Mouse (Mus musculus) MEL (cell line): ENCODE data around the gene Itpr3.

ENCODE experiments used
- BHLHE40 ChIP-seq: IDR thresholded peaks from 2 replicates; pipeline ENCODE4 v1.6.1; 2012; ENCODE audit warnings: low read depth, mild to moderate bottlenecking, inconsistent platforms, low read length, improper control_type of control experiment, borderline replicate concordance
- CTCF ChIP-seq, 3 experiments: IDR thresholded peaks in 2 of 3; conservative IDR thresholded peaks in 1 of 3; 2 replicates each; pipeline ENCODE4 v1.5.1; 2011 to 2012; ENCODE audit warnings: low read length in 3 of 3, low read depth in 2 of 3, mild to moderate bottlenecking in 2 of 3, improper control_type of control experiment in 1 of 3, inconsistent platforms in 1 of 3, mixed read lengths in 1 of 3, moderate library complexity in 1 of 3; ENCODE audit not compliant: control insufficient read depth in 1 of 3, insufficient read depth in 1 of 3, poor library complexity in 1 of 3, severe bottlenecking in 1 of 3
- E2F4 ChIP-seq: IDR thresholded peaks from 2 replicates; pipeline ENCODE4 v1.6.1; 2011; ENCODE audit warnings: low read depth, low read length, improper control_type of control experiment, borderline replicate concordance
- ETS1 ChIP-seq: IDR thresholded peaks from 2 replicates; pipeline ENCODE4 v1.6.1; 2012; ENCODE audit warnings: low read depth, mild to moderate bottlenecking, inconsistent platforms, low read length, improper control_type of control experiment, moderate library complexity
- JUND ChIP-seq: IDR thresholded peaks from 2 replicates; pipeline ENCODE4 v1.6.1; 2011; ENCODE audit warnings: low read depth, mild to moderate bottlenecking, improper control_type of control experiment, low read length
- MAX ChIP-seq: IDR thresholded peaks from 2 replicates; pipeline ENCODE4 v1.6.1; 2011; ENCODE audit warnings: low read length, improper control_type of control experiment
- MEF2A ChIP-seq: IDR thresholded peaks from 2 replicates; pipeline ENCODE4 v1.6.1; 2014; ENCODE audit warnings: low read depth, mild to moderate bottlenecking, inconsistent platforms, low read length, improper control_type of control experiment; ENCODE audit not compliant: poor library complexity, insufficient replicate concordance, severe bottlenecking; ENCODE audit errors: extremely low read depth
- POLR2A ChIP-seq, 2 experiments: IDR thresholded peaks; 2 replicates each; pipeline ENCODE4 v1.6.1; 2011 to 2012; ENCODE audit warnings: low read length in 2 of 2, mild to moderate bottlenecking in 2 of 2, control low read depth in 1 of 2, improper control_type of control experiment in 1 of 2, low read depth in 1 of 2, moderate library complexity in 1 of 2; ENCODE audit not compliant: control insufficient read depth in 1 of 2, insufficient read depth in 1 of 2, poor library complexity in 1 of 2
- POLR2AphosphoS2 ChIP-seq: IDR thresholded peaks from 2 replicates; pipeline ENCODE4 v1.6.1; 2011; ENCODE audit warnings: low read length, improper control_type of control experiment
- POLR2AphosphoS5 ChIP-seq: IDR thresholded peaks from 2 replicates; pipeline ENCODE4 v1.6.1; 2012; ENCODE audit warnings: low read depth, borderline replicate concordance, mild to moderate bottlenecking, inconsistent platforms, low read length, moderate library complexity, mixed read lengths
- TAL1 ChIP-seq: IDR thresholded peaks from 2 replicates; pipeline ENCODE4 v1.6.1; 2012; ENCODE audit warnings: mild to moderate bottlenecking, inconsistent platforms, low read length, moderate library complexity, mixed read lengths
- USF1 ChIP-seq: IDR thresholded peaks from 2 replicates; pipeline ENCODE4 v1.6.1; 2014; ENCODE audit warnings: low read depth, mild to moderate bottlenecking, inconsistent platforms, low read length, improper control_type of control experiment, moderate library complexity

GRCm38 (mm10) chr17:27165054-27165773, 108.1 kb downstream of the Itpr3 start:
- no peak for TF ChIP-seq E2F4
- no peak for TF ChIP-seq POLR2AphosphoS2
- no peak for TF ChIP-seq POLR2A (IDR thresholded peaks at IDR 0.05; ENCODE audit: control insufficient read depth in 1 of 2, insufficient read depth in 1 of 2, low read depth in 1 of 2, low read length in 2 of 2, poor library complexity in 1 of 2)
- TF ChIP-seq TAL1, result no peak
- TF ChIP-seq BHLHE40, result no peak
- no peak for TF ChIP-seq MAX
- TF ChIP-seq CTCF (IDR thresholded peaks at IDR 0.05 in 2 of 3, conservative IDR thresholded peaks at IDR 0.05 in 1 of 3; ENCODE audit: control insufficient read depth in 1 of 3, insufficient read depth in 1 of 3, low read depth in 2 of 3, low read length in 3 of 3, poor library complexity in 1 of 3, severe bottlenecking in 1 of 3), result peak in 2 of 3 experiments; percentile 20 to 31; a peak in 3 of 6 replicates
- no peak for TF ChIP-seq JUND
- no peak for TF ChIP-seq POLR2AphosphoS5
- no peak for TF ChIP-seq USF1
- no peak for TF ChIP-seq MEF2A
- no peak for TF ChIP-seq ETS1
